Mouse (Mus musculus) heart, adult 9 months (tissue): Measurements from ENCODE around the gene Oaz3.

Experiments used
- DNase-seq, 2 experiments: peaks; one replicate each; pipeline ENCODE4 v3.0.0; 2022; ENCODE audit warnings: low spot score in 2 of 2

Gene Oaz3

GRCm38 (mm10) chr3:94388047-94388446 lies 55.7 kb downstream of the Oaz3 start:
- no peak for DNase-seq

DNA sequence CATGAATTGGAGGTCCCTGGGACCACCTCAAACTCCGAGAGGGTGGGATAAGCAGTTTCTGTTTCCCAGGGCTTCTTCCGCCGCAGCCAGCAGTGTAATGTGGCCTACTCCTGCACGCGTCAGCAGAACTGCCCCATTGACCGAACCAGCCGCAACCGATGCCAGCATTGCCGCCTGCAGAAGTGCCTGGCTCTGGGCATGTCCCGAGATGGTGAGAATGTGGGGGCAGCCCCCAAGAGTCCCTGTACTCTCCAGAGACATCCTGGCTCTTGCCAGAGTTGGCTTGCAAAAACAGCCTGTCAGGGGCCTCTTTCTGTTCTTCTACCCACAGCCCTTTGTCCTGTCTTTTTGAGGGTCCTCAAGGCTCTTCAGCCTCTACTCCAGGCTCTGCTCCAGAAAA lies 56.3 kb downstream of the Oaz3 start:
- no peak for DNase-seq

DNA sequence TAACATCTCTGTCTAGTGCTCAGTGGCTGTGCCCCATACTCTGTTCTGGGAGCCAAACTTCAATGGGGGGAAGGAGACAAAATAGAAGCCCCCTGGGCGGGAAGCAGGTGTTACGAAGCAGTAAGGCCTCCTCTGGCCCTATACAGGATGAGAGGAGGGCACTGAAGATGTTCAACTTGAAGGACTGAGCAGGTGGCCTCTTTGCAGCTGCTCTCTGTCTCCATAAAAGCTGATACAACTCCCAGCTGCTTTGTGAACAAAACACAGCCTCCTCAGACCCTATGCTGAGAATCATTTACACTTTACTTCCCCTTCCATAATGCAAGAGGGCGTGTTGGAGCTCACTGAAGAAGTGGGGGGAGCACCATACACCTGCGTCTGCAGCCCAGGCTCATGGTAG lies 57.0 kb downstream of the Oaz3 start:
- no peak for DNase-seq

- DNase-seq = no peak
Observed at GRCm38 (mm10) chr3:94383476-94383875, 60.2 kb downstream of the Oaz3 start.
